Mouse (Mus musculus) forelimb bud, embryonic 11.5 days (tissue): ENCODE measurements around the gene Spaar.

Source experiments
- DNase-seq: peaks from one replicate; pipeline ENCODE4 v3.0.0-alpha.2; 2012; ENCODE audit warnings: low read depth, low spot score

Gene Spaar

DNA sequence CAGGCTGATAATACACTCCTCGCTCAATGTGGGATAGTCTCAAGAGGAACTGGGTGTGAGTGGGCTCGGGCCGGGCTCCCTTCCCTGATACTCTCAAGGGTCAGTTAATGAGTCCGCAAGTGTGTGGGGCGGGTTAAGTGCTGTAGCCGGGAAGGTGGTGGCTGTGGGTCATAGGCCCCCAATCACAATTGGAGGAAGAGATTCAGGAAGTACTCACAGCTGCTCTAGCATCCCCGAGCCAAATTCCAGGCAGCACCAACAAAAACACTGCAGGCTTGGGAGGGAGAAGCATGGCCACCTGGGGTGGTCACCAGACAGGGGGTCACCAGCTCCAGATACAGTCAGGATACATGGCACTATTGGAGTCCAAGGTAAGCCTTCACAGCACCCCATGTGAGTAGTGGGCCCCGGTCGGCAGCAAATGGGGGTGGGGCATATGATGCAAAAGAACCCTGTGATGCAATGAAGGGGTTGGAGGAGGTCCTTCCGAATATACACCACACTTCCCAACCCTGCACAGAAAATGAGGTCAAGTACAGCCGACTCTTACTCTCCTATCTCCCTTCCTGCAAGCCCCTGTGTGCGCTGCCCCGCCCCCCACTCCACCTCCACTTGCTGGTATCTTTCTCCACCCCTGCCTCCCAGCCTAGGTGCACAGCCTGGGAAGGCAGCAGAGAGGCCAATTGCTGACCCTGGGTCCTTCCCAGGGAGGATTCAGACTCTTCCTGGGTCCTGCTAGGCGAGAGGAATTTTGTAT is at the start of gene Spaar:
Gene Spaar, plus strand, starts transcription at position 241 of the 757 bp plus-strand sequence.
- no peak for DNase-seq

DNA sequence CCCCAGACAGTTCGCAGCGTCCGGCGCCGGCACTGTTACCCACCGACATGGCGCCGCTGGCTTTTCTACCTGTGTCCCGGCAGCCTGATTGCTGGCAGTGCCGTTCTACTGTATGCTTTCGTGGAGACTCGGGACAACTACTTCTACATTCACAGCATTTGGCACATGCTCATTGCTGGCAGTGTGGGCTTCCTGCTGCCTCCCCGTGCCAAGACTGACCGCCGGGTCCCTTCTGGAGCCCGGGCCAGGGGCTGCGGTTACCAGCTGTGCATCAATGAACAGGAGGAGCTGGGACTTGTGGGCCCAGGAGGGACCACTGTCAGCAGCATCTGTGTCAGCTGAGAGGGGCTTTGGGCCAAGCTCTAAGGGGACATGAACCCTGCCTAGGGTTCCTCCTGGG is 39.8 kb upstream of the Spaar start:
- DNase-seq = no peak

DNA sequence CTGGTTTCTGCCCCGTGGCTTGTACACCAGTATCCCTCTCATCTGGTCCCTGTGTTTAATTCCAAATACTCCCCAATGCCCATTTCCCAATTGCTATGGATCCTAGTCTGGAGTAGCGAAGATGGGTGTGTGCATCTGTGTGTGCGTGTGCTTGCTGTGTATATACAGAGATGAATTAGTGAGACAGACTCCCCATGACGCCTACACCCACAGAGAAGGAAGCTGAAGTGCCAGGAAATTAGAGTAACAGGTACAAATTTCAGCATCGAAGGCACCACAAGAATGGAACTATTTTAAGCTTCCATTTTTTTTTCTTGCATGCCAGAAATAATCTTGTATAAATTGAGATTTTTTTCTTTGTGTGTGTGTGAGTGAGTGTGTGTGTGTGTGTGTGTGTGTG is 38.8 kb upstream of the Spaar start:
- no peak for DNase-seq

DNA sequence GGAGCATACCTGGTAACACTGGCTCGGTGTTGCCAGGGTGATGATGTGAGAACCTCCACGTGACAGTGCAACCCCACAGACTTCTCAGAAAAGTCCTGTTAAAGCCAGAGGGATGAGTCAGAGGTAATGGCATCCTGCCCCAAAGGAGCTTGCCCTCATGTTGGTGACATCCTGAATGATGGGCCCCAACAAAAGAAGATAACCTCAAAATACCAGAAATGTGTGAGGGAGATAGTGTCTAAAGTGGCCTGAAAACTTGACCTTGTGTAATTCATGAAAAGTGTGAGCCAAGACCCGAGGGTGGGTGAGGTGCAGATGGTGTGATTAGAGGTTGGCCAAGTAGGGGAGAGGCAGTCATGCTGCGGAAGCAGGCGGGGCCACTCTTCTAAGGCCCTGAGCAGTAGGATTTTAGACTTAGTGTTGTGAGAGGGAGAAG is 36.0 kb upstream of the Spaar start:
- DNase-seq = no peak

DNA sequence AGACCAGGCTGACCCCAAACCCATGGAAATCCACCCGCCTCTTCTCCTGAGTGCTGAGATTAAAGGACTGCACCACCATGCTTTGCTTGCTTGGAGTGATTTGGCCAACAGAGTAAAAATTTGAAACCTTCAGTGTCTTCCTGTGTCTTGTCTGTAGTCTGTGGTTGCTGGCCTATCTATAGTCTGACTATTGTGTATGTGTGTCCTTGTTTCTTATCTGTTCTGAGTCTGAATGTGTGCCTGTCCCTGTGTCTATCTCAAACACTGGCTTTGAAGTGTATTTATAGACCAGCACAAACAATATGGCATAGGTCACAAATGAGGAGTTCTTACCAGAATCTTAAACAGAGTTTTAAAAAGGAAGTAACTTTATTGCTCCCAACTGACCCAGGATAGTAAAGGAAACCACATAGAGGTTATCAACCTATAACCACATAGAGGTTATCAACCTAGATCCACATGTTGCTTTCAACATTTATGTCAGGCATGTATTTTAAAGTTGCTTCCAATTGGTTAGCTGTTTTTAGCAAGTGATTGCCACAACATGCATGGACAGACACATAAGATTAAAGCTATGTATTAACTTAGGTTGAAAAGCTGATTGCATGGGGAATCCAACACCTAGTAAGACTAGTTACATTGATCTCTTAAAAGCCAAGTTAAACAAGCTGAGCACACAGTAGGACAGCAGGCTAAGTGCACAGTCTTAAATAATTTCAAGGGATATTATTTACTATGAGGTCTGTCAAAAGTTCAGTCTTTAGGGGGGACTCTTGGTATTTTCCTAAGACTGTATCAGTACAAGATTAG is 35.2 kb upstream of the Spaar start:
- DNase-seq = no peak

DNA sequence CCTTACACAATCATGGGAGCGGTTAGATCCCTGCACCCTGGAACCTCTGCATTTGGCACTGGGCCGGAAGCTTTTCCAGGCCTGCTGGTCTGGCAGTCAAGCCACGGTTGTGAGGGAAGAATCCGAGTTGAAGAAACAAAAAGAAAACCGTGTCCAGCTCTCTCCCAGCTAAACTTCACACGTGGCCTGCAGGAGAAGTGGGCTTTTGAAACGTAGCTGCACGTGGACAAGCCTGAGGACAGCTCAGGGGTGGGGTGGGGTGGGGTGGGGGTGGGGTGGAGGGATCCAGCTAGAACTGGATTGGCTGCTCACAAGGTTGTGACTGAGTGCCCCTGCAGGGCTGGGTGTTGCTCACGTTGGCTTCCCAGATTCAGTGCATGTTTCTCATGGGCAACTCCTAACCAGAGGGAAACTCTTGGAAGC is 34.6 kb upstream of the Spaar start:
- no peak for DNase-seq

DNA sequence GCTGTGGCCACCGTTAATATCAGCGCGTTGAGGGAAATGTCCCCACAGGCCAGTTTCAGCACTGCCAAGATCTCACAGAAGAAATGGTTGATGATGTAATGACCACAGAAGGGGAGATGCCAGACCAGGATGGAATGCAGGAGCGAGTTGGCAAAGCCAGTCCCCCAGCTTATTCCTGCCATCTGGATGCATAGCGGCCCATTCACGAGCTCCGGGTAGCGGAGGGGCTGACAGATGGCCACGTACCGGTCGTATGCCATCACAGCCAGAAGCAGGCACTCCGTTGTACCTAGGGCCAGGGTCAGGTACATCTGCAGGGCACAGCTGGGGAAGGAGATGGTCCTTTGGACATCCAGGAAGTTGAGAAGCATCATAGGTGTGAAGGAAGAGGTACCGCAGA is 33.3 kb upstream of the Spaar start:
- no peak for DNase-seq

DNA sequence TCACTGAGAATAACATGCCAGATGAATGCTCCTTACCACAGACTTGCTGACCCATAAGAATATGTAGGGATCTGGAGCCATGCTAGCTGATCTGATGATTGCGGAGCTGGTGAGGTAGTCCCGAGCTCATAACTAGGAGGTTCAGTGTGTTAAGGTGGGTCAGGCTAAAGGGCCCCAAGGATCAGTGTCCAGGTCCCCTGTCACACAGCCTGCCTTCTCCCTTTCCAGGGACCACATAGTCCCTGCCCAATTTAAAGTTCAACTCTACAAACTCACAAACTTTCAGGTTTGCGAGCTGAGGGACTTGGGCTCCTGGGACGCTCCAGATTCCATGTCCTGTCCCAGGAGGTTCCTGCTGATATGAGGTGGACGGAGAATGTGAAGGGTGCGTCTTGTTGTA is 29.1 kb upstream of the Spaar start, which contains the start of gene Olfr70:
Gene Olfr70, minus strand, starts transcription at position 101 of the 400 bp plus-strand sequence.
- no peak for DNase-seq

DNA sequence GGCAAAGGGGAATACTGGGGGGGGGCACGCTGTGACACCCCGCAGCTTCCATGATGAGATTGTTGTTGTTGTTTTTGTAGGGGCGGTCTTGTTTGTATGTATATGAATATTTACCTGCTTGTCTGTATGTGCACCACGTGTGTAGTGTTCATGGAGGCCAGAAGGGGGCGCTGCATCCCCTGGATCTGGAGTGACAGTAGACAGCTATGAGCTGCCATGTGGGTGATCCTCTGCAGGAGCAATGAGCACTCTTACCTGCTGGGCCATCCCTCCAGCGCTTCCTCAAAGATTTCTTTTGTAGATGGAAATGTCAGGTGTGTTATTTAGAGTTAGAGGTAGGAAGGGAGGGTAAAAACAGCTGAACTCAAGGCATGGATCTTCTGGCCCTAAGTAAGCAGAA is 26.4 kb upstream of the Spaar start:
- DNase-seq = no peak

DNA sequence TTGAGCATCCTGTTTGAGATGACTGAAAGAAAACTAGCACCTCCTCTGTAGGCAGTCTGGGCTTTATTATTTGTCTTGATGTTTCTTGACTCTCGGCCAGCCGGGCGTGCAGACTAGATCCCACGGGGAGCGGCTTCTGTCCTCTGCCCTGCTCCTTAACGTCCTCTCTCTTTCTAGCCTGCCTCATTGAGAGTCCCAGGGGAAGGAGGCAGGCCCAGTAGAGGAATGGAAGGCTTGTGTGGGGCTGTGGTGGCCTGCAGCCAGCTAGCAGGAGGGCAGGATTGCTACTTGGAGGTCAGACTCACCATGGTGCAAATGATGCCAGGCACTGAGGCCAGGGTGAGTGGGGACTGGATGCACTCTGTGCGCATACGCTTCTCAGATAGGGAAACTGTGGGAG is 26.0 kb upstream of the Spaar start:
- no peak for DNase-seq

DNA sequence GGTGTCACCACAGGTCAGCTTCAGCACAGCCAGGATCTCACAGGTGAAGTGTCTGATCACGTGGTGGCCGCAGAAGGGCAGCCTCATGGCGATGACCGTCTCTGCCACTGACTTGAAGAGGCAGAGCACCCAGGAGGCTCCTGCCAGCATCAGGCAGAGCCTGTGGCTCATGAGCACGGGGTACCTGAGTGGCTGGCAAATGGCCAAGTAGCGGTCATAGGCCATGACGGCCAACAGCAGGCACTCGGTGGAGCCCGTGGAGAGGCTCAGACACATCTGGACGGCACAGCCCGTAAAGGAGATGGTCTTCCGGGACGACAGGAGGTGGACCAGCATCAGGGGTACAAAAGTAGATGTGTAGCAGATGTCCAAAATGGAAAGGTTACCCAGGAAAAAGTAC is 23.8 kb upstream of the Spaar start:
- no peak for DNase-seq

DNA sequence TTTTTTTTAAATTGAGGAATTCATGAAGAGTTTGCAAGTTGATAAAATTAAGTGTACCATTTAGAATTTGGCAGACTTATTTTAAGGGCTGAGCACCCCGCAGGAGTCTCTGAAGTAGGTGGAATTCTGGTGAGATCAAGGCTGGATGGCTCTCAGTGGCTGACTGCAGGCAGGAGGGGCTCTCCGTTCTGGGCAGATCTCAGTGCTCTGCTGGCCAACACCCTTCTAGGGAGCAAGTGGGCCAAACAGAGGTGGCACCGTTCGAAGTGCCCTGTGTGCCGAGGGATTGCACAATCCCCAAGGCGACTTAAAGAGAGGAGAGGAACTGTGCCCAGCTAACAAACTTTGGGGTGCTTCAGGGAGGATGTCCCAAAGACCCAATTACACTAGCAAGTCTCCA is 20.0 kb upstream of the Spaar start, which contains the start of gene Olfr71:
Gene Olfr71, minus strand, starts transcription at position 387 of the 400 bp plus-strand sequence.
- DNase-seq = no peak

DNA sequence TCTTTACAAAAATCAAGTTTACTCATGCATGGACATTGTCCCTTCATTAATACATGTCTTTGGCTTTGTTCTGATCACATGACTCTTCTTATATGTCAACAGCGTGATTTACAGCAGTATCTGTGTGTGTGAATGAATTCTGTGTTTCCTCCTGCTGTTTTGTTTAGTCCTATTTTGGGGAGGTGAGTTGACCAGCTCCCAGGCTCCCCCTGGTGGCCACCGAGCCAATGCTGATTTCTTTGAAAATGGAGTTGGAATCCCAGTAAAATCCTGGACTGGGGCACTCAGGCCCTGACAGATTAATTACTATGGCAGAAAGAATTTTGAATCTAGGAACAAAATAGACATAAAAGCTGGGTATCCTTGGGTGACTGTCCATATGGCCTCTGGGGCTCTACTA is 18.0 kb upstream of the Spaar start:
- DNase-seq = peak; percentile 75

DNA sequence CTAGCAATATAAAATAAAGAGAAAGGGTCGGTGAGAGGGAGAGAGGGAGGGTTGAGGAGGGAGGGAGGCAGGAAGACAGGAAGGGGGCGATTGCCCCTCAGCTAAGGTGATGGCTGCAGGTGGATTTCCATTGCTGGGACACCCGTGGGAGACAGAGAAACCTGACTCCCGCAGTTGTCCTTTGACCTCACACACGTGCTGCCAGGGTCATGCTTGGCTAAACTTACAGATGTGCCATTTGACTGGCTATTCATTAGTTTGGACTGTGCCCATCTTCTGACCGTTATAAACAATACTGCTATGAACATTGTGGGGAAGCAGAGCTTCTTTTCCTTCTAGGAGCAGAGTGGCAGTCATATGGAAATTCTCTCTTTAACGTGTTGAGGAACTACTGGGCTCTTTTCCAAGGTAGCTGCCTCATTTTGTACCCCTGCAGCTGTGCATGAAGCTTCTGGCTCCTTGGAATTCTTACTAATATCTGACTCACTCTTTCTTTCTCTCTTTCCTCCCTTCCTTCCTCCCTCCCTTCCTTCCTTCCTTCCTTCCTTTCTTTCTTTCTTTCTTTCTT is 16.1 kb upstream of the Spaar start:
- DNase-seq = no peak

DNA sequence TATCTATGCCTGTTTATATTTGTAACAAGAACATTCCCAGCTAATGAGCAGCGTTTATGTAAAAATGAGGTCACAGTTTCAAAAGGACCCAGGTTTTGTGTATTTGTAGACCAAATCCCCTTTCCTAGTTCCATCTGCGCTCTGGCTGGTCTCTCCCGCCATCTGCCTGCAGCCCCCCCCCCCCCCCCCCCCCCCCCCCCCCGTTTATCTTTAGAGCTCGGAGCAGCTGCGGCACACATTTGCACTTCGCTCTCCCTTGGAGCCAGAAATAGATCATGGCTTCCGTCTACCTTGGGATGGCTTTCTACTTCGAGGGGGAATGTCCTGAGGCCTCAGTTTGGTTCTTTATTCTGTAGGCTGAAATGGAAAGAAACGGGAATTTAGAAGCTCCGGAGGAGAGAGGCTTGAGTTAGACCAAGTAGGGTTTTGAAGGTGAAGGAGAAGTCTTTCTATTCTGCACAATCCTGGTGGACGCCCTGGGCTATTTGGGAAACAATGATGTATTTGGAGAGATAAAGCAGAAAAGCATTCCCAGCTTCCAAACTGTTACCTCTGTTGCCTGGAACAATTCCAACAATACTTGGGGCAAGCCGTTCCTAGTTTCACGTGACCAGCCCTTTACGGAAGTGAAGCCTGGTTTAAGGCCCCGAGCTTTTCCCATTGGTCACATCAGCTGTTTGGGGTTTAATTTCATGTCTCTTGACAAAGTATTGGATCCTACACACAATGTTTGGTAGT is 9.2 kb upstream of the Spaar start:
- no peak for DNase-seq

DNA sequence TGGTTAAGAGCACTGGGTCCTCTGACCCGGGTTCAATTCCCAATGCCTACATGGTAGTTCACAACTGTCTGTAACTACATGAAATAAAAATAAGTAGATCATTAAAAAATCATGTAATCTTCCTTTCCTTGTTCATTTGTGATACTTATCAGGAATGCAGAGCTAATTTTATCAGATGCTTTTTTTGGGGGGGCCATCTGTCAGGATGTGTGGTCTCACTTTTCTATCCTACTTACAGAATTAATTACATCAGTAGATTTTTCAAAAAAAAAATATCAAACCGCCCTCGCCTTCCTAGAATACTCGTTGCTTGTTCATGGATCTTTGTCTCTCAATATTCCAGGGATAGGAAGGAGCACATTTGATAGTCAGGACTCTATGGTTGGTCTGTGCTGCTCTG is 7.6 kb upstream of the Spaar start:
- no peak for DNase-seq

DNA sequence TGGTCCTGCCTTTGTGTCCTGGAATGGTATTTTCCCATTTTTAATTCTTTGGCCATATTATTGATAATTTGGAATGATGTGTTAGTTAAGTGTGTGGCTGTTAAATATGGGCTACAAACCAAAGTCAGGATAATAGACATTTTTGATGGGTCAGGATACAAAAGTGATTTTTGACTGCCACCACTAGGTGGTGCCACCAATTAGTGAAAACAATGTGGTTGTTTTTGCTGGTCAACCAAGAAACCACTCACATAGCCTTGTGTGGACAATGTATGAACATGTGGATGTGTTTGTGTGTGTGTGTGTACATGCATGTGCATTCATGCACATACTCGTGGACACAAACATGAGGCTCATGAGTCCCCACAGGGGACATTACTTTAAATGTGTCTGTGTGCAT is 5.1 kb upstream of the Spaar start:
- peak; percentile 54 for DNase-seq

DNA sequence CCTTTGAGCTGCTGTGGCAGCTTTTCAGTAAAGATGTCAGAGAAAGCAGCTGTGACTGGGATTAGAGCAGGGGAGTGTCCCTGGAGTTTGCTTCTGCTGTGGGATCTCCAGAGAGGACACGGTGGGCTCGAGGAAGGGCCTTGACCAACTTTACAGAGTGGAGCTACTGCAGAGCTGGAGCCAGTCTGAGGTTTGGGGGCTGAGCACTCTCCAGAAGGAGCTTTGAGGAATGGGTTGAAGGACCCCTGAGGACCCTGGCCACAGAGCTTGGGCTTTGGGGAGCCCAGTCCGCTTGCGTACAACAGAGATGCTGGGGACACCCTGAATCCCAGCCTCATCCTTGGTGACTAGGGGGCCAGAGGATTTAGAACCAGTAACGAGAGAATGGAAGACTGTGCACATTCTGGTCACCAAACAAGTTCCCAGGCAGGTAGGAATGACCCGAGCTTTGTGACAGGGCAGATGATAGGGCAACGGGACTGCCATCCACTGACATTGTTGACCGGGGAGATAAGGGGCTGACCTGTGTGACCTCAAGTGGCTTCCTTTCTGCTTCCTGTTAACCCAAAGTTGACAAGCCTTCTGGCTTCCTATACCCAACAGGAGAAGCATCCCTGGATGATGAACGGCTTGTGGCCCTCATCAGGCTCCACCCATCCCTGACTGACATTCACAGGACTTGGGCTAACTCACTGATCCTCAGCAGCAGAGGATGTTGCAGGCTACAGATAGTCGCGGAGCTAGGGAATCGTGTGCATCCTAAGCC is 3.4 kb upstream of the Spaar start:
- no peak for DNase-seq

DNA sequence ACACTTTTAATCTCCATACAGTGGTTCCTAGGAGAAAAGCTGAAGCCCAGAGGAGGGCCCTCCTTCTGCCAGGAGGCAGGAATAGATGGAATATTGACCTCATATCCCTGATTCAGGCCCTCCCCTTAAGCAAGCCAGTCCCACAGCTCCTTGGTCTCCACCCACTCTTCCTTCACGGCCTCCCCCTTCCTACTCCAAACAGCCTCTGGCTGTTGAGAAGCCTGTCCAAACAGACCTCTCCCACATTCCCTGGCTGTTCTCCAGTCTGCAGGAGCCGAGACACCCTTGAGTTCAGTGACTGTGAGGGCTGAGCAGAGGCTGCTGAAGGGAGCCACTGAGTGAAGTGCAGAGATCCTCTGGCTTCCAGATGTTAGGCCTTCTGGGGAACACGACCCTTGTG is 2.8 kb upstream of the Spaar start, which contains the start of gene Hrct1:
Gene Hrct1, plus strand, starts transcription at position 194 of the 400 bp plus-strand sequence.
- no peak for DNase-seq

DNA sequence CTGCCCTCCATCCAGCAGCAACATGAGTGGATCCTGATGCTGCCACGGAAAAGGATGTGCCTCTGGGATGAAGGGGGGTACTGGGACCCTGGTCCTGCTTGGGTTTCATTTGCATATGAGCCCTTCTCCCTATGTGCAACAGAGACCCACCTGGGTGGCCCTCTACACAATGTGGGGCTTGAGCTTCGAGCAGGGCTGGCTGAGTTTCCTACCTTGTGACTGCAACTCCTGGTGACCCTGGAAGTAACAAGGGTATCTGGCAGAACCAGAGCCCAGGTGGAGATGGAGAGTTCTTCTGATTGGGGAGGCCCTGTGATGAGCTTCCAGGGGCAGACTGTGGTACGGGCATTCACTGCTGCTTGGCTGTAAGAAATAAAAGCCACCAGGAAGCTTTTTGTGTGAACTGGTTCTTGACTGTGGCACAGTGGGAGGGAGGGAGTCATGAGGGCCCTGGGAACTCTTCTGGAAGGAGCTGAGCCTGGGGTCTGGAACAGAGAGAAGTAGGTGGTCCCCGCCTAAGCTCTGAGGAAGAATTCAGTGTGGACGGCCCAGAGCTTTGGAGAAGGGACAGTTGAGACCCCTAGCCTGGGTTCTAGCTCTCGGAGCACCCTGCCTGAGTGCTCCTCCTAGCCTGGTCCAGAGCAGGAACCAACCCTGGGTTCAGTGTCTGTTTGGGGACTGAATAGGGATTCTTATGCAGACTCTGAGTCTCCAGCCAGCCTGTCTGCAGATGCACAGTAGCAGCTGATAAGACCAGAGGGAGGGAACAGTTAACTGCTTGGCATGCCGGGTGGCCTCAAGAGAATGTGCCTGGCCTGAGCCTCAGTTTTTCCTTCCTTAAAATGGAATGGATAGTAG is 1.9 kb upstream of the Spaar start:
- DNase-seq = no peak
